Mouse (Mus musculus) right cerebral cortex, postnatal 4 days (tissue): ENCODE data around the gene Dmbx1.

Source experiments
- DNase-seq: peaks from one replicate; pipeline ENCODE4 v3.0.0-alpha.2; 2022

Gene Dmbx1

DNA sequence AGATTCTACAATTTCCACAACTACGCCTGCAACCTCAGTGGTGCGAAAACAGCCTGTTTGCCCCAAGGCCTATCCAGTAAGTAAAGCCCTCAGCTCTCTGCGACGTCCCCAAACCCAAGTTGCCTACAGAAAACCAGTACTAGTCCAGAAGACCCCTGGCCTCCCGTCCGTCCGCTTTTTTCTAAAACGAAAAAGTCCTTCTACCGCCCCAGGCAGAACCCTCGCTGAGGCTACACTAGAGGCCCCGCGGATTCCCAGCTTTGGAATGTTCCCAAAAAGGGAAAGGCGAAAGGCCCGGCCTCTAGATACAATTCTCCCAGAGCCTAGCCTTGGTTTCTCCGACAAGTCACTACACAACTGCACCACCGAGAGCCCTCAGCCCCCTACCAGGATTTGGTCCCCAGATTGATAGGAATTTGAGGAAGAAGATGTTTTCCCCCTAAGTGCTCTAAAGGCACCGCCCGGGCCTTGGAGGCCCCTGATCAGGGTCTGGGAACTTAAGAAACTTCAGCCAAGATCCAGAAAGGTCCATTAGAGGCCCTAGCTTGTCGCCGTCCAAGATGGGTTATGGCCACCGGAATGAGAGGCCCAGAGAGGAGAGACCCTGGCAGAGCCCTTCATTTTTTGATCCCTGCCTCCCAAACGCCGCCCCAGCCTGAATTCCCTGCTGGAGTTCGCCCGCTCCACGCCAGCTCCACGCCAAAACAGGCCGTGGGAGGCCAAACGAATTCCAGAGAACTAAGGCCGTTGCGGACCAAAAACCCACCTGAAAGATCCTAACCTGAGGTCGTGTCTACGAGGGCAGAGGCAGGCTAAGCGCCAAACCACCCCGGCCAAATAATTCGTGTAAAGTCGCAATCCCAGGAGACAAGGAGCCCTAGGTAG, 1.2 kb downstream of the Dmbx1 start:
- peak; percentile 53 for DNase-seq

DNA sequence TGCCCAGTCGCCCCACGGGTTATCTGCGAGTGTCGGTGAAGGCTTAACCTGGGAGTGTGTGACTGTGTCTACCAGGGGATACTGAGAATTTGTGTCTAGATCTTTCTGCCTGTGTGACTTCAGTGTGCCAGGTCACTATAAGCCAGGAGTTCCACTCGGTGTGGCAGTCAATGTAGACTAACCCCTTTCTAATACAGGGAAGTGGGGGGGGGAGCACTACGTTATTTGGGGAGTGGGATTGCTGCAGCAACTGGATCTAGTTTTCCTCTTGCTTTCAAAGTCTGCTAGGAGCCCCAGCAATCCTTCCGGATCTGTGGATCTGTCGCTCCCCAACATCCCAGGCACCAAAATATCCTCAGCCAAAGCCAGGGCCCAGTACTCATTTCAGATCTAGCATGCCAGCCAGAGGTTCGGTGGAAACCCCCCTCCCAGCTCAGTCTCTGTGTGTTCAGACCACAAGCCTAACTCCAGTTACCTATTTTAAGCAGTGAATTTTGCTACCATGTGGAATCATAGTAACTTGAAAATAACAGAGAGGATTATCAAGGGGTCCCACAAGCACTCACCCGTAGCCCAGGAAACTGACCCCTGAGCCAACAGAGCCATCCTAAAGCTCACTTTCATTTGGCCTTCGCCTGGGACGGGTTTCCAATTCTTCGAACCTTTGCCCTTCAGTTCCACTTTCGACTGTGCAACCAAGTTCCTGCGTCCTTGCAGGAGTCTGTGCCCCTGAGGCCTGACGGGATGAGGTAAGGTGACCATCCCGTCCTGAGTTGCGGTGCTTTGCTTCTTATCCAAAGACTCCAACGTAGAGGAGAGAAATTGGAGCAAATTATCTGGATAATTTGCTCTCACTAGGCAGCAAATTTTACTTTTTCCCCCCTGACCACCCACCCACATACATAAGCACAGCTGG, 2.4 kb downstream of the Dmbx1 start:
- no peak for DNase-seq

DNA sequence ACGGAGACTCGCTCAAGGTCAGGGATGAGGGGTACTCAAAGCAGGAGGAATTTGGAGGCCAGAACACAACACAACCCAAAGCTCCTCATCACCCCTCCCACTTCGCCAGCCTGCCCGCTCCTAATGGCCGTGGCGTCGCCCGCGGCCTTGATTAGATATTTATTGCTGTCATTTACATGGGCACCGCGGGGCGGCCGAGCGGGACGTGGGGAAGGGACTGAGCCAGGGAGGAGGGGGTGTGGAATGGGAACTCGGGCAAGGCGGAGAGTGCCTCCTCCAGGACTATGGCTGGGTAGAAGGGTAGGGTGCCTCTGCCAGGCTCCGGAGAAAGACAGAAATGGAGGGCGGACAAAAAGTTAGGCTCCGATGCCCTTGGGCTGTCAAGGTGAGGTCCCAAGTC, 3.1 kb downstream of the Dmbx1 start:
- DNase-seq, result no peak

DNA sequence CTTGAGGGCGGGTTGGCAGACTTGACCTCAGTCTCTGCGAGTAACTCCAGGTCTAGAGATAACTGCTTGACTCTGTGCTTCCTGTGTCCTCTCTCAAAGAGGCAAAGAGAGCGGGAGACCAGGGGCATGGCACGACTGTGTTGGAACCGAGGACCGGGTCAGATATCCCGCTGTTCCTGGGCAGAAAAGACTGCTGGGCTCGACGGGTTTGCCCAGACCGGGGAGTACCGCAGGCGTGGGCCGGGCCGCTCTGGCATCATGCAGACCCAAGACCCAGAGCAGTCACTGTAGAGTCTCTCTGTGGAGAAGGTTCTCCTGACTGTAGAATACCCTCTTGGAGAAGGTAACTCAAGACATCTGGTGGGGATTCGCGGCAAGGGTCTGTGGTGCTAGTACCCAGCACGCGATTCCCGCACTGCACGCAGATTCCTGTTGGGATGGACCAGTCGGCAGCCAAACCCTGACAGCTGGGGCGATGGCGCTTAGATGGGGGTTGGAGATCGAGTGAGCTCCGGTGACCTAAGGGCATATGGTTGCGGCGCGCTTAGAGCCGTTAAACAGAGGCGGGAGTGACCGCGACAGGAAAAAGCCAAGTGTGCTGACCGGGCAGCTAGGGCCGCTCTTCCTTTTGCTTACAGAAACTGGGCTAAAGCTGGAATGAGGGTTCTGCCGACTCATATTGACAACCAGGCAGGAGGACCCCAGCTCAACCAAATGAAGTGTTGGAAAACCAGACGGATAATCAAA, 3.7 kb downstream of the Dmbx1 start:
- DNase-seq, result no peak

DNA sequence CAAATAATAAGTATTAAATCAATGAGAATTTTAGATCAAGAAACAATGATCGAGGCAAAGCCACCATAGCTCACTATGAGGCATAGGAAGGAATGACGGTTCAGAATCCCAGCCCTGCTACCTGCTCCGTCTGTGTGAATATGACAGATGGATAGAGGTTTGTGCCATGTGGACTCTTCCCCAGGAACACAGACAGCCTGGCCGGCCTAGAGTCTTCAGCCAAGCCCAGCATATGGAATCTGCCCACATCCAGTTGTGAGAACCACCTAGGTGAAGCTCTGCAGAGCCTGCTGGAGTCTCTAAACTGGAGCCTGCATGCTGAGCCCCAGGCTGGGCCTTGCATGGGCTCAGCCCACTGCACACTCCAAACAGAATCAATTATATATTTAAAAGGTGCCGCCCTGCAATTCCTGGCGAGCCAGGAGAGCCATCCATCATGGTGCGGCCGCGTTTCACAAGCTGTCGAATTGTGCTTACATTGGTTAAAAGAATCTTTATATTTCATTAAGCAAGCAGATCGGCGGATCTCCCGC, 8.1 kb downstream of the Dmbx1 start:
- DNase-seq, result no peak

DNA sequence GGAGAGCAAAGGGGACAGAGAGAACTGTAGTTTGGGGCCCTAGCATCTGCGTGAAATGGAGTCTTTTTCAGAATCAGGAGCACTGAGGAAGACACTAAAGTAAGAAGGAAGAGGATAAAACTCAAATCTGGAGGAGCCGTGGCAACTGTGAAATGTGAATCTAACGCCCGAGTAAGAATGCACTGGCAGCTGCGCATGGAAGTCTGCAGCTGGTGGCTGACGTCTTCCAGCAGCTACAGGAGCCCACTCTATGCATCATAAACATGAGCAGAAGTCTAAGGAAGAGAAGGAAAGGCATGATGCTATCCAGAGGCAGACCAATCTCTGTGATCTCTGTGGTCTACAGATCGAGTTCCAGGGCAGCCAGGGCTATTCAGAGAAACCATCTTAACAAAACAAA, 12.1 kb downstream of the Dmbx1 start:
- DNase-seq, result no peak

DNA sequence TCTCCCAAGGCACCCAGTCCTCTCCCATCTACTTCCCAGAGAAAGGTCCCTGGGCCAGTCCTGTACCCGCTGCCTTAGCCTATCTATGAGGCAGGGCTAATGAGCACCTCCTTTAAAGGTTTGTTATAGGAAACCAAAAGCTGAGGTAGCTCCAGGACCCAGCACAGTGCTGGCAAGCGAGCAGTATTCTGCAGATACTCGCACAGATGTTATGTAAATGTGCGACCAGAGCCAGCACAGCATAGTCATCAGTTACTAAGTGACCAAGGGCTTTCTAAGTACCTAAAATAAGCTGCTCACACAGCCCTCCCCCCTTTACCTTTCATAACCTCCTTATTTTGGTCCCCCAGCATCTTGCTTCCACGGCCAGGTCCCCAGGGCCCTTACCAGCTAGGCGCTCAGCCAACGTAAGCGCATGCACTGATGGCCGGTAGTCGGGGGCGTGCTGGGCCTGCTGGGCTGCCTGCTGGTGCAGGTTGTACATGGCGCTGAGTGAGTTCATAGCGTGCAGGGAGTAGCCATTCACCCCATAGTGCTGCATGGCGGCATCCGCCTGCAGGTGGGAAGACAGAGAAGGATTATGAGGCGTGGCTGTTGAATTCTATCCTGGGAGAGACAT, 16.4 kb downstream of the Dmbx1 start:
- no peak for DNase-seq

DNA sequence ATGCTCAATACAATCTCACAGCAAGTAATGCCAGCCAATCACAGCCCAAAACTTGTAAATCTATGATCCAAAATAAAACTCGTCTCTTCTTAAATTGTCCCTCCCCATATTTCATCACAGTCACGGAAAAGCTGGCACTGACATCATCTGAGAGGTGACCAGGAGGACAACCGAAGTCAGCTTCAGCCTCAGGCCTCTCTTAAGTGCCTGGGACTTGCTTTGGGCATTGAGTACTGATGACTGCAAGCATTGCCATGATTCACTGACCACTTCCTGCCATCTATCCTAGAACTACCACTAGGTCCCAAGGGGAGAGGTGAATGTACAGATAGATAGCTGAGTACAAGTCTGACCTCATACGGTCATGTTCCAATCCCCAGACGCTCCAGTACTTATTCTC, 17.0 kb downstream of the Dmbx1 start:
- DNase-seq, result no peak

DNA sequence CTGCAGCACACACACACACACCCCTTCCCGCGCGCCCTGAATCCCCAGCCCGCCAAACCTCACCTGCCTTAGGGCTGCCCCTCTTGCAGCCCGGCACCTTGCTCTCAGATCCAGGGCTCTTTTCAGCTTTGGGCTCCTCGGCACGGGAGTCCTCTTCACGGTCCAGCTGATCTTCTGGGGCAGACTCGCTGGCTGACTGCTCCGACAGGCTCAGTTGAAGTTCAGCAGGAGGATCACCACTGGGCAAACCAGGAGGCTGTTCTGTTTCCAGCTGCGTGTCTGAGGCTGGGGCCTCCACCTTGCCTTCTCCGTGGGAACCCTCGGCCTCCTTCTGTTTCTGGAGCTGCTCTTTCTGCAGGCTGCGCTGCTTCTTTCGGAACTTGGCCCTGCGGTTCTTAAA, 19.8 kb downstream of the Dmbx1 start:
- no peak for DNase-seq

DNA sequence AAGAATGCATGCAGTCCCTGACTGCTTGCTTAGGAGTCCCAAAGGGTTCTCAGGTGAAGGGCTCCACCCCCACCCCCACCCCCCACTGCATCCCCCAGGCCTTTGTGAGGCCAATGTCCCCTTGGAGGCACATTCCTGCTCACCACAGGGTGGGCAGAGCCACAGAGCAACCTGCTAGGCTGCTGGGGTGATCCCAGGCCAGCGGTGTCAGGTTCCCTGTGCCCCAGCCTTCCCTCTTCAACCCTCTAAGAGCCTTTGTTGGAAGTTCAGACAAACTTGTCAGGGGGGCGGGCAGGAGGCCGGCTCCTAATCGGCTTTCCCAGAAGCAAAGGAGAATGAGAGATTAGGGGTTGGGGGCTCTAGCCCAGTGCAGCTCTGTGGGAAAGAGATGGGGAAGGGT, 28.1 kb downstream of the Dmbx1 start:
- no peak for DNase-seq

DNA sequence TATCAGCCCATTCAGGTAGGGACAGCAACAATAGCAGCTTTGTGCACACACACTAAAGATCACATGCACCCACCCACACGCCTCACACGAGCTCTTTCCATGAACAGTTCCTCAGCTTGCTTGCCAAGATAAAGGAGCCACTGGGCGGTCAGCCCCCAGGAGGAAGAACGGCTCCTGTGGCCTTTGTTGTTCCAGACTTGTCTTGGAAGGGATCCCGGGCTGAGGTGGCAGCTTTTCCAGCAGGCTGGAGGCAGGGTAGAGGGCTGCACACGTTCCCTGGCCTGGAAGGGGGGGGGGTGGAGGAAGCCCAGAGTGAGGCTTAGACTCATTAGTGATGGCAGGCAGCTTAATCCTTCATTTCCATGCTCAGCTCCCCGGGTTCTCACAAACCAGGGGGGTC, 31.1 kb downstream of the Dmbx1 start:
- peak; percentile 26 for DNase-seq

DNA sequence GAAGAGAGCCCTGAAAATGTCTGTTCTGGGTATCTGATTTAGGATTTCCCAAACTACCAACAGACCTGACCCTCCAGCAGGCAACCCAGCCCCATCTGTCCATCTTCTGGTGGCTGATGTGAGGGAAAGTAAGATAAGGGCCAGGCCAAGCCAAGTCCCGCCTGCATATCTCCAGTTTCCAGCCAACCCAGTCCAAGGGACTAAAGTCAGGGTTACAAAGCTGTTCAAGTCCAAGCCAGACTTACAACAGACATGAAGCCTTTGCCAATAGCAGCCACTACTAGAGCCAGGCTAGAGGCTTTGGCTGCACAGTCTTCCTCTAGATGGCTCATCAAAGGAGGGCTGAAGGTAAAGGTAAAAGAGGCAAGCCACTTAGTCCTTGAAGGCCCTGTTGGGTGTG, 31.7 kb downstream of the Dmbx1 start:
- DNase-seq, result no peak

DNA sequence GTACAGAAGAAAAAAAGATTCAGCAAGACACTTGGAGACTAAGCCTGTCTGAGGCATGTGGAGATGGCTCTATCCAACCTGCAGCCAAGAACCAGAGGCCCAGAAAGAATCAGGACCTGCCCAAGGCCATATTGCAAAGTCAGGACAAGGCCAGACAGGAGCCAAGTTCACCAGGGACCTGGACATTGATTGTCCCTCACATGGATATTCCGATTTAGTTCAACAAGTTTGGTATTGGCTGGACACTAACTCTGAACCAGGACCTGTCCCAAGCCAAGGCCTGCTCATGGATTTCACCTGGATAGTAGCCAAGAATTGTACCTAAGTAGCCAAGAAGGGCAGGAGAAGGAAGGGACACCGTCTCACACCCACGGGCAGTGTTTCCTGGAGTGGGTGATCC, 32.9 kb downstream of the Dmbx1 start:
- no peak for DNase-seq

DNA sequence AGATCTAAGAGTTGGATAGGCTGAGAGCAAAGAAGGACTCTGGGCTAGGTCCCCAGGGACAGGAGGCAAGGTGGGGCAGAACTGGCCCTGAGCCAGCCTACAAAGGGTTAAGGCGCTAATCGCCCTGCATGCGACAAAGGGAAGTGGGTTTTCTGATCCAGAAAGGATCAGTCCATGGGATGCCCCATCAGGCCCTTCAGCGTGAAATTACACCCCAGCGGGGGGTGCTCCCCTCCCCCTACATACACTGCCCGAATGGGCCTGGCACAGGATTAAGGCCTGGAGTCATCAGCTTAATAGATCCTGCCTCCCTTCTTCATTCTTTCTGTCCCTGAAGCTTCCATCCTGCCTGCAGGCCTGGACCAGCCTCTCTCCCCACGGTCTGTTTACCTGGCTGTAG, 34.0 kb downstream of the Dmbx1 start:
- no peak for DNase-seq

DNA sequence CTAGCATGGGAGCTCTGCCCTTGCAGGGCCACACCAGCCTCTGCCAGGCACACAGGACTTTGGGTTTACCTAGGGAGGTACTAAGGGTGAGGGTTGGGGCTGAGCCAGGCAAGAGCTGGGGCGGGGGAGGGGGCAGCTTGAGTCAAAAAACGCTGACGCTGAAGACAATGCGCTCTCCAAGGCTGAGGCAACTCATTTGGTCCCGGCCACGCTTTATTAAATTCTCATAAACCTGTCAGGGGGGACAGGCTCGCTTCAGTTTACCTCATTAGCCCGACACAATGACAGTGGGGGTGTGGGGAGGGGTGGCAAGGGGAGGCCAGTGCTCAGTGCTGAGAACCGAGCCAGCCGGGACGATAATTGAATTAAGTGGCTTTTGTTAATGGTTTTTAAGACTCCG, 35.4 kb downstream of the Dmbx1 start:
- no peak for DNase-seq

DNA sequence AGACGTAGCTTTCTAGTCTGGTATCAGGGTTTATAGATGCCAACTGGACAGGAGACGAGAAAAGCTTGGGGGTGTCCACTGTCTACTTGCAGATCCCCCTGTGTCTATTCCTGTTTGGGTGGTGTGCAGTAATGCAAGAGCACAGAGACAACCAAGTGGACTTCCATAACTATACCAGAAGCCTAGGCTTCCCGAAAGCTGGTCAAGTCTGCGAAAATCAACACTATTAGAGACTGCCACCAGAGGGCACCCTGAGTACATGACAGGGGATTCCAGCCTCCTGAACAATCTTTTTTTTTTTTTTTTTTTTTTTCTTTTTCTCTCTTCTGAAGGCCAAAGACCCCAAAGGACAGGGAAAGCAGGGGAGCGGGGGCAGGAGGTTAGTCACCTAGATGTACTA, 36.9 kb downstream of the Dmbx1 start:
- peak; percentile 92 for DNase-seq

DNA sequence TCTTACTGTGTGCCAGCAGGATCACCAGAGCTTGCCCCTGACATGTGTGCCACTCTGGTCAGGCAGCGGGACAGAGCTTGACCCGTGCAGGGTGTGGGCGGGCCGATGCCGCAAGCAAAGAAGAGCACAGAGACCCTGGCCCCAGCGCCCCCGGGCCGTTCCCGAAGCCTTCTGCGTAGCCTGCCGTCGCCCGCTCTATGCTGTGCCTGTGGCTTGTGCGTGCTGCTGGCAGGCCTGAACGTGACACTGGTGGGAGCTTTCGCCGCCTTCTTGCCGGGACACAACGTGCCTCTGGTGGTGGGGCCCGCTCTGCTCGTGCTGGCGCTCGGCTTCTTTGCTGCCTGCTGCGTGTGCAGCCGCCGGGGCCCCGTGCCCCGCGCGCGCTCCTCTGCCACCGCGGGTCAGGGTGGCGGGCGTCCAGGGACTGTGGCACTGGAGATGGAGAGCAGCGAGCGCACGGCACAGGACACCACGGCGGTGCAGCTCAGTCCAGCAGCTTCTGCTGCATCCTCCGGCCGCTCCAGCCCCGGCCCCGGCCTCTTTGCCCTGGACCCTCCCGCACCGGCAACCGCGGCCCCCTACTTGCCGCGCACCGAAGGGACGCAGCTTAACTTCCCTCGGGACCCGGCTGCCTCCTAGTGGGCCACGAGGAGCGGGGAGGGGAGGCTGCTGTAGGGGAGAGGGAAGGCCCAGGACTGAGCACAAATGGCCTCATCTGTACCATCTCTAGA, 41.7 kb downstream of the Dmbx1 start:
- peak; percentile 34 for DNase-seq

DNA sequence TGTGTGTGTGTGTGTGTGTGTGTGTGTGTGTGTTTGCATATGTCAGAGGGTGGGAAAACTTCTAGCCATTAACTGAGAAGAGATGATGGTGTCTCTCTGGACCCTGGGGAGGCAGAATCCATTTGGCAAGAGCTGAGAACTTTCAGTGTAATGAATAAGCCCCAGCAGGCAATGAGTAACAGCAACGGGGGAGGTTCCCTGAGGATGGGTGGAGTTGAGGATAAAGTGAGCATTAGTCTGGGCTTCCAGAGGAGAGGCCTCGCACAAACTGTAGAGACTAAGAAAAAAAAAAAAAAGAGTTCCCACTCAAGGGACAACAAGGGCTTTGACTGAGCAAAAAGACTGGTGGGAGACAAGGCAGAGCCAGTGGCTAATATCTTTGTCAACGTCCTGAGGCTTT, 45.4 kb downstream of the Dmbx1 start:
- no peak for DNase-seq

DNA sequence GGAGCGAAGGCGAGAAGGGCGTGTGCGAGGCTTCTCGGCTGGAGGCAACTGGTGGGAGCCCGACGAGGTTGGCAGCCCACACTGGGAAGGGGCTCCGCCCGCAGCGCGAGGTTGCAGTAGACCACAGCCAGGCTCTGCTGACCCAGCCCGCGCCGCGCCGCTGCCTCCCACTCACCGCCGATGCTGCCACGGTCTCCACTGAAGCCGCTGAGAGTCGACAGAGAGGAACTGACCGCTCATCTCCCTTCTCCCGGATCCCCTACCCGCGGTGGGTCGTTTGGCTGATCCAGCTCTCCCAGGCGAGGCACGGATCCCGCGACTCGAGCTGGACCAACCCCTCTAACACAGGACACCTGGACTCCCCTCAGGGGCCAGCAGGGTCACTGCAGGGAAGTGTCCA, 49.2 kb downstream of the Dmbx1 start, which contains the start of gene 6430628N08Rik:
6430628N08Rik (plus strand) TSS at position 113 of the 400 bp plus-strand sequence.
- DNase-seq, result no peak

DNA sequence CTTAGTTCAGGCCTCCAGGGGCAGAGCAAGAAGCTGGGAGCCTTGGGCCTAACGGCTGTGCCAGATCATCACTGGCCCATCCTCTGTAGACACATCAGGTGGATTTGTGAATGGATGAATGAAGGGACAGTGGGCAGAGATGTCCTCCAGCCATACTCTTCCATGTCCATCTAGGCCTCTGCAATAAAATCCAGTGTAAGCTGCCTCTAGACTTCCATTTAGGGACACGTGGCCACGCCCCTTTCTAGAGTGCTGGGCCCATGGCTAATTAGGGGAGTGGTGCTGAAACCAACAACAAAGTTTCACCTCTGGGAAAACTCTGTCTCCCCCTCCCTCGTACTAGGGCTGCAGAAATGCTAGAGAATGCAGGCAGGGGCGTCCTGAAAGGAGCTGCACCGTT, 49.7 kb downstream of the Dmbx1 start:
- no peak for DNase-seq

DNA sequence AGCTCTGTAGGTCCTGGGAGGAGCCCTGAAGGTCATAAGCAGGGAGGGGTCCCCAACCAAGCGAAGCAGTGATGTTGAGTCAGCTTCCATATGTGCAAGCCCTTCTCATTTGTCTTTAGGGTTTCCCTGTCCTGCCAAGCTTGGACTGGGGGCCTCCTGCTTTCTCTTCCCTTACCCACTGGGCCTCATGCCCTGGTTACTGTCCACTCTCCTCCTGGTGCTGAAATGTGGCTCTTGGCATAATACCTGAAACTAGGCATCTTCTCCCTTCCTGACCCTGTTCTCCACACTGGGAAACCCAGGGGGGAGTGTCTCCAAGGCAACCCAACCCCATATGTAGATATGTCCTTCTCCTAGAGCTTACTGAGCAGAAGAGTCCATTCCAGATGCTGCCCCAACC, 52.9 kb downstream of the Dmbx1 start:
- no peak for DNase-seq

DNA sequence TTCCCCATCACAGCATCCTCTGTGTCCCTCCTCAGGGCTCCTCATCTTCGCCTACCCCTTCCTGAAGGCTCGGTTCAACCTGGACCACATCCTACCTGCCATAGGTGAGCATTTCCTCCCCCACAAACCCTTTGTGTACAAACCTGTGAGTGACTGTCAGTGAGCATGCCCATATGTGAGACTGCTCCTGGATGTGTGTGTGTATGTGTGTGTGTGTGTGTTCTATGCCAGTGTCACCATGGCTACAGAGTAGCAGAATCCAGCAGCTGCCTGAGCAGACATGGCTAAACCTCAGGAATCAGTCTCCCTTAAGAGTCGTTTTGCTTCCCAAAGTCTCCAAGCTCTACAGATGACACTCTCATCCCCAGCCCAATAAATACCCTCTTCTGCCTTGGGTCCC, 53.9 kb downstream of the Dmbx1 start:
- DNase-seq, result no peak
